Mouse (Mus musculus) limb, embryonic 11.5 days (tissue): Measurements from ENCODE around the gene Nek2. TPM values are rescaled to one million over a fixed set of nuclear protein-coding genes. Genes with fewer than 3 reads are reported as not detected.

Experiments
- ATAC-seq: fragments of 200-750 bp; cut with Nextera tagmentation; 2 replicates; pipeline ENCODE4 v1.8.0; 2017; ENCODE audit warnings: low read depth; ENCODE audit not compliant: insufficient number of reproducible peaks, low FRiP score, low TSS enrichment
- DNase-seq: peaks from one replicate; pipeline ENCODE4 v3.0.0-alpha.2; 2015; ENCODE audit warnings: low spot score
- H3K27ac ChIP-seq: fragments of 300-500 bp; sonication (generic); replicated peaks from 2 replicates; pipeline ENCODE4 v1.5.1; 2014; ENCODE audit warnings: low read depth, mild to moderate bottlenecking, low read length
- H3K27me3 ChIP-seq: fragments of 300-500 bp; sonication (generic); 2 replicates; pipeline ENCODE4 v1.6.1; 2014; ENCODE audit warnings: mild to moderate bottlenecking, low read length, mixed read lengths; ENCODE audit not compliant: control insufficient read depth, insufficient read depth
- H3K36me3 ChIP-seq: fragments of 300-500 bp; sonication (generic); 2 replicates; pipeline ENCODE4 v1.6.1; 2014; ENCODE audit warnings: mild to moderate bottlenecking, low read length, moderate library complexity, mixed read lengths; ENCODE audit not compliant: control insufficient read depth, insufficient read depth
- H3K4me1 ChIP-seq: fragments of 300-500 bp; sonication (generic); 2 replicates; pipeline ENCODE4 v1.6.1; 2014; ENCODE audit warnings: low read length, mixed read lengths; ENCODE audit not compliant: control insufficient read depth, insufficient read depth
- H3K4me2 ChIP-seq: fragments of 300-500 bp; sonication (generic); 2 replicates; pipeline ENCODE4 v1.6.1; 2014; ENCODE audit warnings: low read depth, mild to moderate bottlenecking, moderate library complexity; ENCODE audit not compliant: severe bottlenecking
- H3K4me3 ChIP-seq: fragments of 300-500 bp; sonication (generic); 2 replicates; pipeline ENCODE4 v1.5.1; 2014; ENCODE audit warnings: low read depth, low read length
- H3K9ac ChIP-seq: fragments of 300-500 bp; sonication (generic); 2 replicates; pipeline ENCODE4 v1.6.1; 2014; ENCODE audit warnings: mild to moderate bottlenecking, low read length
- H3K9me3 ChIP-seq: fragments of 300-500 bp; sonication (generic); 2 replicates; pipeline ENCODE4 v1.6.1; 2016; ENCODE audit warnings: low read length; ENCODE audit not compliant: control insufficient read depth
- WGBS: fragments of 180-500 bp; shearing (Covaris S2); extraction: QIAGEN DNeasy Blood & Tissue Kit; methylation state at CpG from one replicate; pipeline ENCODE4 v1.1.7; 2014; 5-methylcytosine and 5-hydroxymethylcytosine counted together
- polyA plus RNA-seq: library from polyadenylated mRNA; unstranded; fragments of >200 nt; fragmentation: Nextera tagmentation; extraction: Ambion mirVana; gene quantifications from 2 replicates; pipeline ENCODE4 v1.2.1, GENCODE M21; 2014

The Nek2 gene
- polyA plus RNA-seq, 1 experiment from 2014 or later = 51.7 TPM

GRCm38 (mm10) chr1:191877681-191878080 lies 56.4 kb downstream of the Nek2 start:
- ATAC-seq (no peak), DNase-seq (no peak)
- Histone ChIP-seq H3K9me3 (no peaks in the 10 kb centered on the region), H3K4me1 (no peaks in the 10 kb centered on the region), H3K36me3 (no peaks in the 10 kb centered on the region), H3K9ac (no peak overlapping the region), H3K4me3 (no peak overlapping the region), H3K27me3 (no peaks in the 10 kb centered on the region; the same call in 1 of the 2 replicates), H3K4me2 (no peak overlapping the region), H3K27ac (no peak overlapping the region)
- WGBS = 42% methylated on average over 10 of the region's 10 CpGs

- no peak overlapping the region for H3K4me2 ChIP-seq
- H3K27me3 ChIP-seq = no peaks in the 10 kb centered on the region; the same call in 1 of the 2 replicates
- WGBS = 93% methylated on average over 4 of the region's 4 CpGs
- ATAC-seq (no peak), DNase-seq (no peak)
- H3K4me1 ChIP-seq = no peaks in the 10 kb centered on the region
- no peak overlapping the region for H3K27ac ChIP-seq
- no peak overlapping the region for H3K4me3 ChIP-seq
- H3K9me3 ChIP-seq = no peaks in the 10 kb centered on the region
- H3K9ac ChIP-seq = no peak overlapping the region; the same call in 1 of the 2 replicates
- H3K36me3 ChIP-seq = no peaks in the 10 kb centered on the region
Observed at GRCm38 (mm10) chr1:191878518-191878921, 57.3 kb downstream of the Nek2 start.

GRCm38 (mm10) chr1:191880247-191880646 lies 59.0 kb downstream of the Nek2 start:
- Histone ChIP-seq H3K4me3 (no peak overlapping the region), H3K36me3 (no peaks in the 10 kb centered on the region), H3K27me3 (no peaks in the 10 kb centered on the region; the same call in 1 of the 2 replicates), H3K9ac (no peak overlapping the region), H3K9me3 (no peaks in the 10 kb centered on the region), H3K27ac (no peak overlapping the region), H3K4me1 (no peaks in the 10 kb centered on the region), H3K4me2 (no peak overlapping the region)
- DNase-seq (no peak), ATAC-seq (no peak)
- WGBS = 89% methylated on average over 3 of the region's 3 CpGs

- no peak overlapping the region for H3K4me3 ChIP-seq
- no peak for ATAC-seq
- no peak overlapping the region for H3K4me2 ChIP-seq
- no peaks in the 10 kb centered on the region; the same call in 1 of the 2 replicates for H3K27me3 ChIP-seq
- H3K9ac ChIP-seq = no peak overlapping the region
- DNase-seq = no peak
- WGBS = 58% methylated on average over 8 of the region's 8 CpGs
- no peaks in the 10 kb centered on the region for H3K36me3 ChIP-seq
- no peak overlapping the region for H3K27ac ChIP-seq
- H3K9me3 ChIP-seq = no peaks in the 10 kb centered on the region
- H3K4me1 ChIP-seq = no peaks in the 10 kb centered on the region
Observed at GRCm38 (mm10) chr1:191880921-191881609, 59.8 kb downstream of the Nek2 start.

- 74% methylated on average over 2 of the region's 2 CpGs for WGBS
- Histone ChIP-seq H3K4me1 (no peaks in the 10 kb centered on the region), H3K27ac (no peak overlapping the region)
Observed at GRCm38 (mm10) chr1:191881663-191882062, 60.4 kb downstream of the Nek2 start.

More at GRCm38 (mm10) chr1:191881663-191882062, 60.4 kb downstream of the Nek2 start:
- ATAC-seq = no peak
- H3K9ac ChIP-seq = no peak overlapping the region
- H3K27me3 ChIP-seq = no peaks in the 10 kb centered on the region
- no peak overlapping the region for H3K4me2 ChIP-seq
- no peak overlapping the region for H3K4me3 ChIP-seq
- no peaks in the 10 kb centered on the region for H3K36me3 ChIP-seq
- no peaks in the 10 kb centered on the region for H3K9me3 ChIP-seq
- DNase-seq = no peak

Other genes starting within 250 kb of the Nek2 start
- 84.2 and 92.2 TPM in 2 replicates for gene Dtl, start 245.9 kb upstream of the Nek2 start, polyA plus RNA-seq
- gene Ints7, start 245.8 kb upstream of the Nek2 start, polyA plus RNA-seq = 63.0 and 76.0 TPM in 2 replicates
- gene Lpgat1, start 103.6 kb upstream of the Nek2 start, polyA plus RNA-seq = 44.1 and 45.7 TPM in 2 replicates
- 1.3 and 1.6 TPM in 2 replicates for gene Slc30a1, start 85.3 kb downstream of the Nek2 start, polyA plus RNA-seq
- gene Rd3, start 155.9 kb downstream of the Nek2 start, polyA plus RNA-seq = not detected in 2 replicates